Mouse (Mus musculus) gastrocnemius, postnatal 14 days (tissue): ENCODE measurements around the gene Rtp1. TPM values are rescaled to one million over a fixed set of nuclear protein-coding genes. Genes with fewer than 3 reads are reported as not detected.

Experiments used
- DNase-seq: peaks from one replicate; pipeline ENCODE4 v3.0.0; 2021; ENCODE audit warnings: mixed read lengths
- intact Hi-C: fragments of 180-260 bp; cut with DNase I; formaldehyde crosslinking; loops from one replicate; pipeline ENCODE4 v1.15.1; 2025; ENCODE audit warnings: low total_unique reads
- long read RNA-seq, 2 experiments: library from polyadenylated mRNA; stranded (forward); transcript quantifications; one replicate each; pipeline ENCODE4 v2.0.0; 2021
- total RNA-seq, 2 experiments: library from RNA; stranded (reverse); gene quantifications; 2 replicates each; pipeline ENCODE4 v1.2.3; 2021

Rtp1 gene
- not detected for total RNA-seq
- long read RNA-seq, experiment 1 = 0 reads
- long read RNA-seq, experiment 2 = 0 reads

DNA sequence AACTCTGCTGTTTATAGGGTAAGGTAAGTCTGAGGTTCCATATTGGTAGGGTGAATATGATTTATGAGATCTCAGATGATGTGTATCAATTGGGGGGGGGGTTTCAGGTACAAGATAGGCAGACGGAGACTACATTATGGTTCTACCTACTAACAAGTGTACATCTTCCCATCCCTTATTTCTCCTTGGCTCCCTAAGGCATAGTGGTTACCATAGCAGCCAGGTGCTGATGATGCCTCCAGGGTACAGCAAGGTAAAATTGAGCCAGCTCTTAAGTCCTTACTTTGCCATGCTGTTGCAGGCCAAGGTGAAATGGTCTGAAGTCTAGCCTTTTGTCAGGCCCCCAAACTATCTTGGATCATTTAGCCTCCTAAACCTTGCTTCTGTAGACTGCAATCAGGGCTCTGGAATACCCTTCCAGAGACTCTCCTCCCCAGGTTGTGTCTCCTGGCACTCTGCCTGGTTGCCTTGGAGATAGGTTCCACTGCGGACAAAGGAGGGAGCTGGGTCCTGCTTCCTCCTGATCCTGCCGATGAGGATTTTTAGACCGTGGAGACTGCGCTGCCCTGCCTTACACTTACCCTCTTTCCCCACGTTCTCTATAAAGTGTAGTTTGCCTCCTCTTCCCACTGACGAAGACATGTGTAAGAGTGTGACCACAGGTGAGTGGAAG, at the start of gene Rtp1:
Gene Rtp1, plus strand, starts transcription at position 487 of the 673 bp plus-strand sequence.
- intact Hi-C loops = no loop called here
- no peak for DNase-seq

DNA sequence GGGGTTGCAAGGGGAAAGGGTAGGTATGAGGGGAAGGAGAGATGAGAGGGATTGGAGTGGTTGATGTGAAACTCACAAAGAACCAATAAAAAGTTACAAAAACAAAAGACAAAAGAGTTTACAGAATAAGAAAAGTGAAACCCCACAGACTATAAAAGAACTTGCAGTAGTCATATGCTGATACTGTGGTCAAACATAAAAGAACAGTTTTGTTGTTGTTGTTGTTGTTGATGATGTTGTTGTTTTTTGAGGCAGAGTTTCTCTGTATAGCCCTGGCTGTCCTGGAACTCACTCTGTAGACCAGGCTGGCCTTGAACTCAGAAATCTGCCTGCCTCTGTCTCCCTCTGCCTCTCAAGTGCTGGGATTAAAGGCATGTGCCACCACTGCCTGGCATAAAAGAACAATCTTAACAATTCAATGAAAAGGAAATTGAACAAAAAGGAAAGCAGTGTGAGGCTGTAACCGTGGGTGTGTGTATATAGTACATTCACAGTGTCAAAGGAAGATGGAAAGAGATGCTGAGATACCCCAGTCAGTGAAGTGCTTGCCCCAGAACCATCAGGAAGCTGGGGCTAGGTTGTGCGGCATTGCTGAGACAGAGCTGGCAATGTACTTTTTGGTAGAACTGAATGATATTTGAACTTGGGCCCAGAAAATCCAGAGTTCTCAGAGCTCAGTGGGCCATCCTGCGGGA, 49.2 kb upstream of the Rtp1 start:
- DNase-seq = no peak
- intact Hi-C loops = no loop called here

DNA sequence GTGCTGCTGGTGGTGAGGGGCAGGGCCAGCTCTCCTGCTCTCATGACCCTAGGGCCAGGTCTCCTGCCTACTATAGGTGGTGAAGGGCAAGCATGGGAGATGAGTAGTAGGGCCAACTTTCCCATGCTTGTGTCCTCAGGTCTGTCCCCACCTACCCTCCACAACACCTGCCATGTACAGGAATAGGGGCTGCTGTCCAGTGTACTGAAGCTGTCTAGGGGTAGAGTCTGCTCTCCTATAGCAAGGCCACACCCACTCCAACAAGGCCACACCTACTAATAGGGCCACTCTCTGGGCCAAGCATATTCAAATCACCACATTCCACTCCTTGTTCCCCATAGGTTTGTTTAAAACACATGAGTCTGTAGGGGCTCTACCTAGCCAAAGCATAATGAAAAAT, 44.6 kb upstream of the Rtp1 start:
- intact Hi-C loops = no loop called here
- DNase-seq = no peak

DNA sequence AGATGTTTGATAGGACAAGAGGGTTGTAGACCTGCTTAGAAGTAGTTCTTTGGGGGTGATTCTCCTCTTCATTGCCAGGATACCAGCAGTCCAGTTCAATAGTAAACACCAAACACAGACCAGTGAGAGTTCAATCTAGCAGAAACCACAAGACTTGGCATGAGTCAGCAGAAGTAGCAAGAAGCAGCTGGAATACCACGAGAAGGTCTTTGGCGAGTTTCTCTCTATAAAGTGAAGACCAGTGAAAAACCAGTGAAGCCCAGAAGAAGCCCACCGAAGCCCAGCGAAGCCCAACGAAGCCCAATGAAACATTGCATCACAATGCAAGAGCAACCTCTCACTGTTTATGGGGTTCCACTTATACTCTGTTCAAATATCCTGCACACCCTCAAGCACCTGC, 31.0 kb upstream of the Rtp1 start:
- no peak for DNase-seq
- intact Hi-C loops = no loop called here

DNA sequence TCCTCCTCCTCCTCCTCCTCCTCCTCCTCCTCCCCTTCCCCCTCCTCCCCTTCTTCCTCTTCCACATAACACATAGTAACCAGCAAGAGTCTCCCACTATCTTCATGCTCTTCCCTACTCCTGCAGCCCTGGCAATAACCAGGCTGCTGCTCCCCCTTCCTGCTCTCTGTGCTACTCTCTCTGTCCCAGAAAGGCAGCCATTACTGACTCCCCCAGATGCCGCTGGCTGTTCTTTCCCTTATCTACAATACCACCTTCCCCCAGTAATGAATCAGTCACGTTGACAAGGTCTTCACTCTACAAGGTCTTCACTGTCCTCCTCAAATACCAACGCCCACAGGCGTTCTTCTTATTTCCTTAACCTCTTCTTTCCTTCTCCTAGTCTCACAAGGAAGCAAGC, 27.5 kb upstream of the Rtp1 start:
- DNase-seq = no peak
- intact Hi-C loops = loop anchor here (5.0 kb wide), 1 partner anchor 254 kb away; the partner anchor contains the start of gene Adipoq

DNA sequence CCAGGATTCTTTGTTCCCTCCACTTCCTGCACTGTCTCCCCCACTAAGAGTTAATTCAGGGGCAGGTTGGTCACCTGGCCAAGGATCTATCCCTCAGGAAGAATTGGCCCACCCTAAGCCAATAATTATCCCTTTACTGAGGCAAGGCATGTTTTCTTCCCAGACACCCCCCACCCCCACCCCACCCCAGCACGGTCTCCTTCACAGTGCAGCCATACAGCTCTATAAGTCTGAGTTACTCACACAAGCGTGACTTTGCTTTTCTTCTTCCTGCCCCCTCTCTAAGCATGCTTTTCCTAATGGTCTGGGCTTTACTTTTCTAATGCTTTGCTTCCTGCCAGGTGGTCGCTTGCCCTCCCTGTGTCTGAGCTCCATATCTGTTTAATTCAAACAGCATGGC, 27.0 kb upstream of the Rtp1 start:
- intact Hi-C loops = loop anchor here (5.0 kb wide), 1 partner anchor 255 kb away; the partner anchor contains the start of gene Adipoq
- DNase-seq = no peak

DNA sequence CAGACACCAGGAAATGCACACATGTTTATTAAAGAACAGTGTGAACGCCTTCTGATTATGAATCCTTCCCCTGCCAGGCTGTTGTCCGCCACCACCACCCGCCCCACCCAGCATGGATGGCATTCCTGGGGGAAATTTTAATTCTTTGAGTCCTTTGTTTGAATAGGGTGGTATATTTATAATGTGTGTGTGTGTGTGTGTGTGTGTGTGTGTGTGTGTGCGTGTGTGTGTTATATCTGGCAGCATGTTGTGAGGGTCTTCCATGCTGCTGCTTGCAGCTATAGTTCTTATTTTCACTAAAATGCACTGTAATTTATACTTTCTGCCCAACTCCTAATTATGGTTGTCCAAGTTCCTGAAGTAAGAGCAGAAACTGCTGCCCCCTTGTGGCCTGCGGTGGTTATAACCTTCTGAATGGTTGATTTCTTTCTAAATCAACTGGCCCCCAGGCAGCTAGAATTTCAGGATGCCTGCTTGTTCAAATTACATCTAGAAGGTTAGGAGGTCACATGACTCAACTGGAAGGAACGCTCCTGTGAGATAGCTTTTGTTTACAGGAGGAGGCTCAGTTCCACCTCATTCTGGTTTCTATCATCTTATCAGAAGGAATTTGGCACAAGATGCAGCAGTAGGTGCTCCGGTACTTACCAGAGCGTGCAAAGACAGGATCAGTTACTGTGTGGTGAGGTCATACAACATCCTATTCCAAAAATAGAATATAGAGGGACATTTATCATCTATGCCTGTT, 25.8 kb upstream of the Rtp1 start:
- DNase-seq = peak; percentile 70
- intact Hi-C loops = loop anchor here (5.0 kb wide), 1 partner anchor 256 kb away; the partner anchor contains the start of gene Adipoq

DNA sequence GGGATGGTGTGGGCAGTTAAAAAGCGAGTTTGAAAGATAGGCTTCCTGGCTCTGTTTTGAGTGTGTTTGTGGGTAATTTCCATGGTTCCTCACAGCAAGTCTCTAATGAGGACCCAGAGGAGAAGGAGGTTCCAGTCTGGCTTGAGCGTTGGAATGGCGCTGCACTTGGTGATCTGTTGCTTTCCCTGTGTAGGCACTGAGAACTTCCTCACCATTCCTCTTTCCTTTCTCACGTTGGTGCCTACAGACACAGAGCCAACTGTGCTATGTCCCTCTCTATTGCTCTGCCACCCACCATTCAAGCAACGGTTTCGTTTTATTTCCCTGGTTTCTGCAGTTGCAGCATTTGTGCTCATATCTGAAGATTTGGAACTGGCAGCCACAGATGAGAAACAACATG, 16.0 kb upstream of the Rtp1 start:
- intact Hi-C loops = no loop called here
- no peak for DNase-seq

DNA sequence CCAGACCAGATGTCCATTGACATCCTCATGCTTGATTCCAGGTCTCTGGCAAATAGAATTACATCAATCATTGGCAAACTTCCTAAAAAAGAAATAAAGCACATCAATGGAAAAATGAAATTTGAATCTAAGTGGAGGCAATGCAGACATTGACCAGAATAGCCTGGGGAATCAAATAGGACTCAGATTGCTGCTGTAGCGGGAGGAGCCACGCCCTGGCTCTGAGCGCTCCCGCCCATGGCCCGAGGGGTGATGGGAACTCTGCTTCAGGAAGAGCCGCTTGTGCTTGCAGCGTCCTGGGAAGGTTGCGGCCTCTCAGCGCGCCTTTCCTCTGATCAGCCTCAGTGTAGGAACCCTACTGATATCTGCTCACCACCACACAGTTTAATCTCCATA, 12.7 kb upstream of the Rtp1 start:
- DNase-seq = peak; percentile 64

DNA sequence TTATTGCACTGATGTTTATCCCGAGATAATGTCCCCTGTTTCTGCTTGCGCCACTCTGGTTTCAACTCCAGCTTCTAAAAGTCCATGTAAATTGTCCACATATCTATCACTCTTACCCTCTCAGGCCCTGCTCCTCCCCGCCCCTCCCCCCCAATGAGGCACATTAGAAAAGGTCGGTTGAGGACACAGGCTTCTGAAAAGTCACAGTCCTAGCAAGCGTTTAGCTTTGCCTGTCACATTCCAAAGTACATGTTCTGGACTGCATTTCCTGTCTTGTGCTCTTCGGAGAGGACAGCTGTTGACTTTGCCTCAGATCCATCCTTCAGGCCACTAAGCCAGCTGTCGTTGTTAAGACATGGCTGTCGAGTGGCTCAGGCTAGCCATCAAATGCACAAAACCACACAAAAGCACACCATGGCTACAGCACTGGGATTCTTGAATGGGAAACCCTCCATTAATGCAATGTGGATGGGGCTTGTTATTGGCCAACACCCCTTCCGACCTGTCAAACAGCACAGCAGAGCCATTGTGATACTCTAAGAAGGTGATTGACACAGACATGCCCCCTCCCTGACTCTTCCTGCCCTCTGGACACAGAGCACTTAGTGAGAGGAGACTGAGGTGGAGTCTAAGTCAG, 12.2 kb upstream of the Rtp1 start:
- intact Hi-C loops = no loop called here
- no peak for DNase-seq

More for the DNA sequence above, 12.7 kb upstream of the Rtp1 start:
- intact Hi-C loops = no loop called here

DNA sequence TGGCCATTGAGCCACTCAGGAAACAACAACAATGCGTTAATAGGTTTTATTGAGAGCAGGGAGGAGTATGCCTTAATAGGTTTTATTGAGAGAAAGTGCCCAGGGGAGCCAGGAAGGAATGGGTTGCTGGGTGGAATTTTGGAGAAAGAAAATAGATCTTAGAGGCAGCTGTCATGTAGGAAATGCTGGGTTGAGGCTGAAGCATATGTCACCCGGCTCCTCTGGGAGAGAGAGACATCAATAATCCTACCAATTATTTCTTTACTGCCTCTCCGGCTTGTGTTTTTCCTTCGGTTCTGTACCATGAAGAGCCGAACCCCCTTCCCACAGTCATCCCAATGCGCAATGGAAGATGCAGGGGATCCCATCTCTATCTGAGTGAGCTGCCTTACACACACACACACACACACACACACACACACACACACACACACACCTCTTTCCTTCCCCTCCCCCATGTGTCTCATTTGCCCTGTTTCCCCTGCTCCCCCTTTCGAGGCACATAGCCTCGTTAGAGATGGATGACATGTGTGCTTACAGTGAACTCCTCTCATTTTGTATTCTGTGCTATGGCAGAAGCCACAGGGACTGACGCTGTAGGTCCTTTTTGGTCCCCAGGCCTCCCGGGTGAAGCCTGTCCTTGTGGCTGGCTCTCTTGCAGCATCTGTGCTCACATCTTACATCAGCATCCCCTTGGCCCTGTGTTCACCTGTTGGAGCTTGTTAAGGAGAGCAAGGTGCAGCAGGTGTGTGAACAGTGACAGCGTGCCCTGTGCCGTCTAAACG, 11.3 kb upstream of the Rtp1 start:
- no peak for DNase-seq
- intact Hi-C loops = no loop called here

DNA sequence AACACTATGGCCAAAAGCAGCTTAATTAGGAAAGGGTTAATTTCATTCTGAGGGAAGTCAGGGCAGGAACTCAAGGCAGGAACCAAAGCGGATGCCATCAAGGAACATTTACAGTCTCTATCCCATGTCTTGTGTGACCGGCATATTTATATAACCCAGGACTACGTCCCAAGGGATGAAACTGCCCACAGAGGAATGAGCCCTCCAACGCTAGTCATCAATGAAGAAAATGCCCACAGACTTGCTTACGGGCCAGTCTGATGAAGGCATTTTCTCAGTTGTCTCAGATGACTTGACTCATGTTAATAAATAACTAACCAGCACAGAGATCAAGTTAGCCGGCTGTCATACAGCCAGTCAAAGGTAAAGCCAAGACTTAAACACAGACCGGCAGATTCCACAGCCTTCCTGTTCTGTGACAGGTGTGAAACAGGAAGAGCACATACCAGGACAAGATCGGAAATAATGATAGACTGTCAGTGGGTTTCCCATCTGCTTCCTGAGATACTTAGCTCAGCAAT, 9.3 kb upstream of the Rtp1 start:
- no peak for DNase-seq
- intact Hi-C loops = no loop called here

DNA sequence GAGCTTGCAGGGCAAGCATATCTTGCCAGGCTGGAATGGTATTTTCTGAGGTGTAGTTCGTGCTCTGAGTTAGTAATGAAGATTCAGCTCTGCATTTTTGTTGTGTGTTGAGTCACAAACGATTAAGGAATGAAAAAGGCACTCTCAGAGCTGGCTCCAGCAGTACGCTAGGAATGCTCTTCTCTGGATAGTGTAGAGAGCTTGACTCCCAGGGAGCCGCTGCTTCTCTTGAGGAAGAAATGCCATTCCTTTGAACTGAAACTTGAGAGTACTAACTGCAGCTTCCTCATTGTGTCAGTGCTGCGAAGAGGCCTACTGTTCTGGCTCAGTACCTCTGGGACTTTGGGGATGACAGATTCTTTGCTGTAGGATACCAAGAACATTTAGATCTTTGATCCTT, 5.1 kb upstream of the Rtp1 start:
- intact Hi-C loops = no loop called here
- no peak for DNase-seq

DNA sequence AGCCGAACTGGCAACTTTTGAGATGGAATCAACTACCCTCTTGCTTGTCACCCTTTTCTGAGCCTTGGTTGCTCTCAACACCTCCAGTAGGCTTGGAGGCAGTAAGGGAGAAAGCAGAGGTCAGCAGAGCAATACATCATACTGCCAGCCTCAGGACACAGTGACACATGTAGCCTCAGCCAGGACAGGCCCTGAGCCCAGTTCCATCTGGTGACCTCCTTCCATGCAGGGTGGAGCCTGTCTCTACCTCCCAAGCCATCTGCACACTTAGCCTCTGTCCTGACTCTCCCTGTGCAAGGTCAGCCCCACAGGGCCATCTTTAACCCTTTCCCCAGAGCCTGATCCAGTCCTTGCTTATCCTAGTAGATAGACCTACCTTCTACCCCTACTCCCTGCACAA, 1.2 kb upstream of the Rtp1 start:
- DNase-seq = no peak
- intact Hi-C loops = no loop called here

DNA sequence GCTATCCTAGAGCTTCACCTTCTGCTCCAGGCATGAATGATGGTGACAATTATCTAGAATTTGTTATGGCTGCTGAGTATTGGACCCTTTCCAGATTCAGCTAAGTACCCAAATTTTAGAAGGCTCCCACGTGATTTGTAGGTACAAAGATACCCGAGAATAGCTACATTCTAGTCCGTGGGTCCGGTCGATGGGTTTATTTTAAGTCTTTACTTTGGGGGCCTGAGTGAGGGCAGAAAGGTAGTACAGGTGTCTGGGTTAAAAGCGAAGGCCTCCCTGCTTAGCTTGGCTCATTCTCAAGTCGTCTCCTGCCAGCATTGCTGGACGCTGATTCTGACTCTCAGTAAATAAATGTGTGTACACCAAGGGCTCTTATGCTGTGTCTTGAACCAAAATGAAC, 1.1 kb downstream of the Rtp1 start:
- no peak for DNase-seq
- intact Hi-C loops = no loop called here

DNA sequence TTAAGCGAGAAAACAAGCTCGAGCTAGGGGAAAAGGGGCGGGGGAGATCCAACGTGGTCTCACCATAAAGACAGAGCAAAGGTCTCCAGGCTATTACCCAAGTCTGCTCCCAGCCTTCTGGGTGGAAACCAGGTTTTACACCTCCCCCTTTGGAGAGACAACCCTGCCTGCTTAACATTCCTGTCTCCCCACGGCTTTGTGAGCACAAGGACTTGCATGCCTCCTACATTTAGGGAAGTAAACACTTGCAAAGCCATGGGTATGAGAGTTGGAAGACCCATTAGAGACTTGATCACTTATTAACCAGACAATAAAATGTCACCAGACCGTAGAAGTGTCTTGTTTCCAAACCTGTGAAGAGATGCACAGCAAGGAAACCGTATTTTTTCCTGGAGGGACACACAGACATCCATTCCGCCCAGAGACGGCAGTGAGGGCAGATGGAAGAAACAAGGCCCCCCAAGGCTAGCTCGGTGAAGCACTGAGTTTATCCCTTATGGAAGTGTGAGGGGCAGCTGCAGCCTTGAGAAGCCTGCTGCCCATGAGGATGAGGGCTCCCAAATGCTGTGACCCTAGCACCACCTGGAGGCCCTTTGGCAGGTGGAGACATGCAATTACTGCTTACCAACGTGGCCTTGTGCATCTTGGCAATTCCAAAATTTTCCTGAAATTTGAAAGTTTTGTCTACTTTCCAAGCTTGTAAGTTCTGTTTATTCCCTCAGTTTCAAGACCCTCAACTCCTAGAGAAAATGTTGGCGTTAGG, 8.7 kb downstream of the Rtp1 start:
- no peak for DNase-seq
- intact Hi-C loops = no loop called here

DNA sequence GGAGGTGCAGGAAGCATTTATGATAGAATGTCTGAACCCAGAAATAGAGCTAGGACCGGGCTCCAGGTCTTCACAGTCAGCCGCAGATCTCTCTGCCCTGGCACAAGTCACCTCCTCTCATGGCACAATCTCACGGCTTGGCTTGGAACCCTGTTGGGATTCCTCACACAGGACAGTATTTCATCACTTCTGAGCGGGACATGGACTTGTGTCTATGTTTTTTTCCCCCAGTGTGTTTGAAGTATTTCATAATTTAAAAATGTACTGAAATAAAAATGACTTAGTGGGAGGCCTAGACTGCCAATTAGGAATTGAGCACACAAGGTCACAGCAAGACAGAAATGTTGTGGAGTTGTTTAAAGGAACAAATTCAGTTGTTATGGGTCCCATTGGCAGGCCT, 15.3 kb downstream of the Rtp1 start:
- no peak for DNase-seq
- intact Hi-C loops = no loop called here

DNA sequence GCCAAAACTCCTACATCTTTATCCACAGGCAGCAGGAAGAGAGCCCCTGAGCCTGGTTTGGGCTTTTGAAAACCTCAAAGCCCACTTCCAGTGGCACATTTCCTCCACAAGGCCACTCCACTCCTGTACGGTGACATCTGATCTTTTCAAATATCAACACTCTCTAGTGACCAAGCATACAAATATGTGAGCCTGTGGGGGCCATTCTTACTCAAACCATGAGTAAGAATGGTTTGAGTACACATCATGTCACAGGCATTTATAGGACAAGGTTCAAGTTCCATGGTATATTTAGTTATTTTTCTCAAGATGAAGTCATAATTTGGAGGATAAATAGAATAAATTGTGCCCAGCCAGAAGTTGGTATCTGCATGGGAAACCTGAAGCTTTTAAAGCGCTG, 21.0 kb downstream of the Rtp1 start:
- intact Hi-C loops = loop anchor here (5.0 kb wide), 2 partner anchors 97 to 447 kb away; no protein-coding TSS in a partner anchor
- DNase-seq = no peak
